Mouse (Mus musculus) stomach, embryonic 16.5 days (tissue): ENCODE data around the gene Aspm. TPM values are rescaled to one million over a fixed set of nuclear protein-coding genes. Genes with fewer than 3 reads are reported as not detected.
"Not testable (repeated sequence)": the region's sequence is repeated elsewhere in the genome, so short reads cannot be mapped to it uniquely, and the experiment has no call there.

Experiments used
- ATAC-seq: fragments of 200-750 bp; cut with Nextera tagmentation; 2 replicates; pipeline ENCODE4 v1.8.0; 2017; ENCODE audit warnings: moderate number of reproducible peaks, moderate TSS enrichment; ENCODE audit not compliant: insufficient read depth, low FRiP score
- H3K27ac ChIP-seq: fragments of 300-500 bp; sonication (generic); 2 replicates; pipeline ENCODE4 v1.5.1; 2014; ENCODE audit warnings: low read length
- H3K27me3 ChIP-seq: fragments of 300-500 bp; sonication (generic); 2 replicates; pipeline ENCODE4 v1.6.1; 2014; ENCODE audit warnings: low read length, control low read depth, mixed read lengths; ENCODE audit not compliant: control insufficient read depth, insufficient read depth
- H3K36me3 ChIP-seq: fragments of 300-500 bp; sonication (generic); 2 replicates; pipeline ENCODE4 v1.6.1; 2014; ENCODE audit warnings: low read length; ENCODE audit not compliant: control insufficient read depth, insufficient read depth
- H3K4me1 ChIP-seq: fragments of 300-500 bp; sonication (generic); 2 replicates; pipeline ENCODE4 v1.6.1; 2014; ENCODE audit warnings: low read length, control low read depth, mixed read lengths; ENCODE audit not compliant: control insufficient read depth, insufficient read depth
- H3K4me2 ChIP-seq: fragments of 300-500 bp; sonication (generic); 2 replicates; pipeline ENCODE4 v1.6.1; 2014; ENCODE audit warnings: low read depth, low read length, mixed read lengths
- H3K4me3 ChIP-seq: fragments of 300-500 bp; sonication (generic); replicated peaks from 2 replicates; pipeline ENCODE4 v1.5.1; 2014; ENCODE audit warnings: mild to moderate bottlenecking, low read length
- H3K9ac ChIP-seq: fragments of 300-500 bp; sonication (generic); 2 replicates; pipeline ENCODE4 v1.6.1; 2014; ENCODE audit warnings: low read length
- H3K9me3 ChIP-seq: fragments of 300-500 bp; sonication (generic); replicated peaks from 2 replicates; pipeline ENCODE4 v1.6.1; 2016; ENCODE audit warnings: low read length, control low read depth; ENCODE audit not compliant: control insufficient read depth
- WGBS: fragments of 180-500 bp; shearing (Covaris S2); extraction: QIAGEN DNeasy Blood & Tissue Kit; methylation state at CpG from one replicate; pipeline ENCODE4 v1.1.7; 2014; 5-methylcytosine and 5-hydroxymethylcytosine counted together
- polyA plus RNA-seq: library from polyadenylated mRNA; unstranded; fragments of >200 nt; fragmentation: Nextera tagmentation; extraction: Ambion mirVana; gene quantifications from 2 replicates; pipeline ENCODE4 v1.2.1, GENCODE M21; 2015

Gene Aspm
- polyA plus RNA-seq, 1 experiment from 2014 or later = 10.7 TPM

- Histone ChIP-seq H3K4me3 (peak overlapping the region; percentile 86), H3K27ac (no peak overlapping the region), H3K27me3 (no peaks in the 10 kb centered on the region), H3K36me3 (no peaks in the 10 kb centered on the region), H3K4me1 (peaks cover 18% of the 10 kb centered on the region), H3K4me2 (peak overlapping the region; percentile 81), H3K9ac (peak overlapping the region; percentile 7; the same call in 1 of the 2 replicates), H3K9me3 (no peaks in the 10 kb centered on the region)
- no peak for ATAC-seq
- 53% methylated on average over 10 of the region's 10 CpGs for WGBS
These were observed 30.6 kb upstream of the Aspm start for GRCm38 (mm10) chr1:139423931-139424330.

DNA sequence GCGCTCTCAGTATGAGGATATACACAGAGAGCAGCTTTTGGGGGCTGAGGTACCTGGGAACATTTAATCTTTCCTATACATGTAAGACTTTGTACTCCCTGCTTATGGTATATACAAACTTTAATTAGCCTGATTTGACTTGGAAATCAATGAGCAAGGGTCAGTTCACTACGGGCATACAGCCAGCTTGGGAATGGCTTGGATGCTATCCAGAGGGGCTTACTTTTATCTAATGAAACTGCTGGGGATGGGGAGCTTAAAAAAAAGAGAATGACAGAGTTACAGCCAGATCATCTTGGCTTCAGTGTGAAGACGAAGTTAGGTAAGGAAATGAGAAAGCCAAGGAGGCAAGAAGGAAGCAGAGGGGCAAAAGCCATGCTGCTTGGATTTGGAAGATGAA is 29.6 kb upstream of the Aspm start:
- peak overlapping the region; percentile 31 for H3K4me3 ChIP-seq
- H3K9me3 ChIP-seq = no peaks in the 10 kb centered on the region
- H3K4me2 ChIP-seq = peak overlapping the region; percentile 51
- no peak for ATAC-seq
- H3K4me1 ChIP-seq = peaks cover 18% of the 10 kb centered on the region
- WGBS = 38% methylated on average over 3 of the region's 3 CpGs
- no peaks in the 10 kb centered on the region for H3K27me3 ChIP-seq
- H3K9ac ChIP-seq = peak overlapping the region; percentile 34
- peaks cover 3% of the 10 kb centered on the region; the same call in 1 of the 2 replicates for H3K36me3 ChIP-seq
- H3K27ac ChIP-seq = no peak overlapping the region

DNA sequence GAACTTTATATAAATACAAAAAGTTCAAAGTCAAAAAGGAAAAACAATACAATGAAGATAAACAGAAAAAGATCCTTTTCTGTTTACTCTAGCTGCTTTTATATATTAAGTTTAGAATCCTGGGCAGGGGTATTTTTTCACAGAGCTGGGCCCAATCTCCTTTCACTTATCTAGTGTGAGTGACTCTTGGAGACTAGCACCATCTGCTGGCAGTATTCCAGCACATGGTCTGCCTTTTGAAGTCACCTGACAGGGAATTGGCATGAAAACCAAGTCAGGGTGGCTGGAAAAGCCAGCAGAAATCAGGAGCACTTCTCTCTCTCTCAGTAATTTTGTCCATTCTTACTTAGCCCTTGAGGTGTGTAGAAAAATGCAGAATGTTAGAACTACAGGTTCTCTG is 16.2 kb upstream of the Aspm start:
- H3K4me3 ChIP-seq = no peak overlapping the region
- H3K27me3 ChIP-seq = no peaks in the 10 kb centered on the region
- H3K9me3 ChIP-seq = no peaks in the 10 kb centered on the region
- no peak for ATAC-seq
- H3K4me1 ChIP-seq = no peaks in the 10 kb centered on the region
- H3K4me2 ChIP-seq = no peak overlapping the region
- no peak overlapping the region for H3K9ac ChIP-seq
- peaks cover 16% of the 10 kb centered on the region; the same call in 1 of the 2 replicates for H3K36me3 ChIP-seq
- no peak overlapping the region for H3K27ac ChIP-seq

GRCm38 (mm10) chr1:139443103-139443502 is 11.5 kb upstream of the Aspm start:
- not testable (repeated sequence) for H3K27me3 ChIP-seq, ATAC-seq, H3K4me2 ChIP-seq, H3K9ac ChIP-seq, H3K4me1 ChIP-seq, H3K9me3 ChIP-seq, H3K27ac ChIP-seq, H3K4me3 ChIP-seq, H3K36me3 ChIP-seq
- WGBS = 87% methylated on average over 9 of the region's 9 CpGs

- Histone ChIP-seq H3K27ac (no peak overlapping the region), H3K4me2 (peak overlapping the region; percentile 86), H3K27me3 (no peaks in the 10 kb centered on the region), H3K9me3 (no peaks in the 10 kb centered on the region), H3K9ac (peak overlapping the region; percentile 74), H3K36me3 (no peaks in the 10 kb centered on the region; the same call in 1 of the 2 replicates), H3K4me1 (peaks cover 13% of the 10 kb centered on the region), H3K4me3 (peak overlapping the region; percentile 70)
- WGBS = 1% methylated on average over 17 of the region's 17 CpGs
- ATAC-seq = no peak
These were observed 776 bp downstream of the Aspm start for GRCm38 (mm10) chr1:139455226-139455869.

DNA sequence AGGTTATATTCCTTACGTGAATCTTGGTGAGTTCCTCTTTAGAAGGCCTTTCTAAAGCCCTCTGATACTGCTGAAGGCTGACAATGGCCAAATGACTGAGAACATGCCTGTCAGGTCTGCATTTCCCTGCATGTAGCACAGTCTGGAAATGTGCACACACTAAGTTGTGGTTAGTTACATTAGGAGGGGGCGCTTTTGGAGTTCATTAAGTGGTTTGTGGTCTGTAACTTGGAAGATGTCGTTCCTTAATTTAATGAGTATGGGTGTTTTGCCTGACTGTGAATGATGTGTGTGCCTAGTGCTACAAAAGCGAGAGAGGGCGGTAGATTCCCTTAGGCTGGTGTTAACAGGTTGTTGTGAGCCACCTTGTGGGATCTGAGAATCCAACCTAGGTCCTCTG is 6.2 kb downstream of the Aspm start:
- WGBS = 85% methylated on average over 5 of the region's 5 CpGs
- ATAC-seq = no peak

GRCm38 (mm10) chr1:139465936-139466335 is 11.4 kb downstream of the Aspm start:
- H3K4me1 ChIP-seq = no peaks in the 10 kb centered on the region
- H3K36me3 ChIP-seq = peaks cover 2% of the 10 kb centered on the region; the same call in 1 of the 2 replicates
- H3K4me2 ChIP-seq = no peak overlapping the region
- no peak overlapping the region for H3K27ac ChIP-seq
- no peak overlapping the region for H3K4me3 ChIP-seq
- no peaks in the 10 kb centered on the region for H3K9me3 ChIP-seq
- no peaks in the 10 kb centered on the region for H3K27me3 ChIP-seq
- WGBS = 90% methylated on average over 11 of the region's 11 CpGs
- H3K9ac ChIP-seq = no peak overlapping the region
- ATAC-seq = no peak

More for the DNA sequence above, 6.2 kb downstream of the Aspm start:
- no peak overlapping the region for H3K4me2 ChIP-seq
- H3K36me3 ChIP-seq = no peaks in the 10 kb centered on the region; the same call in 1 of the 2 replicates
- H3K27me3 ChIP-seq = no peaks in the 10 kb centered on the region
- no peaks in the 10 kb centered on the region for H3K9me3 ChIP-seq
- H3K4me3 ChIP-seq = no peak overlapping the region
- no peak overlapping the region for H3K9ac ChIP-seq
- H3K27ac ChIP-seq = no peak overlapping the region
- H3K4me1 ChIP-seq = peaks cover 4% of the 10 kb centered on the region

DNA sequence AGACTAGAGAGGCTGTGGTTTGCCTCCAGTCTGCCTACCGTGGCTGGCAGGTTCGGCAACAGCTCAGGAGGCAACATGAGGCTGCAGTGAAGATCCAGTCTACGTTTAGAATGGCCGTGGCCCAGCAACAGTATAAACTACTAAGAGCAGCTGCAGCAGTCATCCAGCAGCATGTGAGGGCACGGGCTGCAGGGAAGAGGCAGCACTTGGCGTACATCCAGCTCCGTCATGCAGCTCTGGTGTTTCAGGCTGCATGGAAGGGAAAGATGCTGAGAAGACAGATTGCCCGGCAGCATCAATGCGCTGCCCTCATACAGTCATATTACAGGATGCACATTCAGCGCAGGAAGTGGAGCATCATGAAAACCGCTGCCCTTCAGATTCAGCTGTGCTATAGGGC is 24.3 kb downstream of the Aspm start:
- H3K4me2 ChIP-seq = no peak overlapping the region
- no peaks in the 10 kb centered on the region for H3K4me1 ChIP-seq
- no peaks in the 10 kb centered on the region for H3K9me3 ChIP-seq
- H3K27me3 ChIP-seq = no peaks in the 10 kb centered on the region
- ATAC-seq = no peak
- no peak overlapping the region for H3K9ac ChIP-seq
- H3K4me3 ChIP-seq = no peak overlapping the region
- 86% methylated on average over 11 of the region's 11 CpGs for WGBS
- H3K27ac ChIP-seq = no peak overlapping the region
- H3K36me3 ChIP-seq = peaks cover 19% of the 10 kb centered on the region

DNA sequence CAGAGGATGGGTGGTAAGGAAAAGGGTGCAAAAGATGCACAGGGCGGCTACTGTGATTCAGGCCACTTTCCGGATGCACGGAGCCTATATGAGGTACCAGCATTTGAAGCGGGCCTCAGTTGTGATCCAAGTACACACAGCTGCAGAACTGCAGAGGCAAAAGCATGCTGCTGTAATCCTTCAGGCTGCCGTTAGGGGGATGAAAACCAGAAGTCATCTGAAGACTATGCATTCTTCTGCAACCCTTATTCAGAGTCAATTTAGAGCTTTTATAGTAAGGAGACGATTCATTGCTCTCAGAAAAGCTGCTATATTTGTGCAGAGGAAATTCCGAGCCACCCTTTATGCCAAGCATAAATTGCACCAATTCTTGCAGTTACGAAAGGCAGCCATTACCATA is 25.7 kb downstream of the Aspm start:
- H3K4me3 ChIP-seq = no peak overlapping the region
- H3K9me3 ChIP-seq = no peaks in the 10 kb centered on the region
- no peaks in the 10 kb centered on the region for H3K4me1 ChIP-seq
- no peak overlapping the region for H3K27ac ChIP-seq
- no peak overlapping the region for H3K4me2 ChIP-seq
- H3K36me3 ChIP-seq = peaks cover 19% of the 10 kb centered on the region
- H3K27me3 ChIP-seq = no peaks in the 10 kb centered on the region
- WGBS = 89% methylated on average over 8 of the region's 8 CpGs
- H3K9ac ChIP-seq = no peak overlapping the region
- no peak for ATAC-seq
